Mouse (Mus musculus) erythroblast, adult 5-6 weeks (primary cell): ENCODE measurements around the gene Prkrip1. TPM values are rescaled to one million over a fixed set of nuclear protein-coding genes. Genes with fewer than 3 reads are reported as not detected.
"Not testable (repeated sequence)": the region's sequence is repeated elsewhere in the genome, so short reads cannot be mapped to it uniquely, and the experiment has no call there.

Source experiments
- ATAC-seq: replicated peaks from 2 replicates; pipeline ENCODE4 v1.8.0; 2016; ENCODE audit warnings: moderate number of reproducible peaks, mild to moderate bottlenecking, moderate TSS enrichment, inconsistent platforms; ENCODE audit not compliant: poor library complexity, low FRiP score, severe bottlenecking
- total RNA-seq, 2 experiments: library from RNA; stranded (forward) in 1 of 2; stranded (reverse) in 1 of 2; fragments of 150-400 nt in 1 of 2; fragments of 200-764, 138-1000 nt in 1 of 2; gene quantifications; 2 replicates each; pipeline versions ENCODE4 v1.2.3 to v1.2.4; 2015 to 2017; ENCODE audit warnings: low replicate concordance in 2 of 2

Prkrip1 gene
- total RNA-seq, 2 experiments from 2014 or later = 1.5 to 4.9 TPM

DNA sequence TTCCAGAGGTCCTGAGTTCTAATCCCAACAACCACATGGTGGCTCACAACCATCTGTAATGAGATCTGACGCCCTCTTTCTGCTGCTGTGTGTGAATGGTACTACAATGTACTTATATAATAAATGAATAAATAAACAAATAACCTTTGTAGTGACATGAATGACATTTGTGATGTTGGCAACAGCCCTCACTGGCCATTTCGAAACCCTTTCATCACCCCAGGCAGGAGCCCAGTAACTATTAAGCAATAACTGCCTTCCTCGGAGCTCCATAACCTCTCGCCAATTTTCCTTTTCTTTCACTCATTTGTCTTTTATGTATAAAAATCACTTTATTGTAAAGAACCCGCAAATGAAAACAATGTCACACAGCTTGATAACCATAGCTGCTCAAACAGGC lies 15.0 kb upstream of the Prkrip1 start:
- ATAC-seq = no peak

DNA sequence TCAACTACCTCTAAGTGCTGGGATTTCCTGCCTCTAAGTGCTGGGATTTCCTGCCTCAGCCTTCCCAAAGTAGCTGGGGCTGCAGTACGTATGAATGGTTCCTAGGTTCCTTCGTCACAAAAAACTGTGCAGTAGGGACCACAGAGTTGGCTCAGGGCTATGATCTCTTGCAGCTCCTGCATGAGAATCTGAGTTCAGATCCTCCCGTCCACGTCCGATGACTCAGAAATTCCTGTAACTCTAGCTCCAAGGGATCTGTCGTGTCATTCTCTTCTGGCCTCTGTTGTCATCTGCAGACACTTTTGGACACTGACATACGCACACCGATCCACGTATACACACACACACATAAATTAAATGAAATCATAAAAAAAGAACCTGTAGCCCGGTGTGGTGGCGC lies 14.0 kb upstream of the Prkrip1 start:
- ATAC-seq = no peak

DNA sequence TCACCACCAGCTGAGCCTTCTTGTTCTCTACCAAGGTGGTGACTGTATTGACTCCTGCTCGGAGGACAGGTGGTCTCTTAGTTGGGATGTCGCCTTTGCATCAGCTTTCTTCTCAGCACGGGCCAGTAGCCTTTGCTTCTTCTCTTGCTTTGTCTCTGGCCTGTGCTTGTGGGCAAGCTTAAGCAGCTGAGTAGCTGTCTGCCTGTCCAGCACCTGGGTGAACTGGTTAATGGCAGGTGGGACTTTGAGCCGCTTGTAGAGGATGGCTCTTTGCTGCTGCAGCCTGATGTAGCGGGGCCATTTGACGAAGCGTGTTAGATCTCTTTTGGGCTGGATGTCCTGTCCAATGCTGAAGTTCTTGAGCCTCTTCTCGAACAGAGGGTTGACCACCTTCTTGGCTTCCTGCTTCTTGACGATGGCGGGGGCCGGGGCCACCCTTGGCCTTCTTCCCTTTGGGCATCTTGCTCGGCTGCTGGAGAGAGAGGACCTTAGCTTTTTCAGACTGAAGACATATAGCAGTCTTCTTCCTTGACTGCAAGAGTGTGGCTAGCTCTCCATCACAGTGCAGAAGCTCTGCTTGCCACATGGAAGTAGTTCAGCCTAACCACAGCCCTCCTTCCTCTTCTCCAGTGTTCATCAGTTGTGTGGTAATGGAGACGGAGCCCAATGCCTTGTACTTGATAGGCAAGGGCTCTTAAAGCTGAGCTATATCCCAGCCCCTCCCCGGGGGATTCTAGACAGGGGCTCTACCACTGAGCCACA lies 12.8 kb upstream of the Prkrip1 start:
- ATAC-seq = not testable (repeated sequence)

DNA sequence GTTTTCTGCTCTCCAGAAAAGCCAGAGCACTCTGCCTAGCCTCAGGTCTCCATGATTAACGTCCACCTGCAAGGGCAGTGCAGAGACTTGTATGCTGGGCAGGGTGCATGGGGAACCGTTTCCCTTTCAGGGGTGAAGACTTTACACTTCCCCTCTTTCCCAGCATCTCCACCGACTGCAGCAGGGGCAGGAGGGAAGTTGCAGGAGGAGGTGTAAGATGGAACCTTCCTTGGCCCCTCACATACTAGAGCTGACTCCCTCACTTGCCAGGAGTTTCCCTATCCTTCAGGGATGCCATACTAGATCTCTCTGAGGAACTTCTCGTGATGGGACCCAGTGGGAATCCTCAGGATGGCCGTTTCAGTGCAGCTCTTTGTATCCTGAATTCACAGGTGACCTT lies 11.8 kb upstream of the Prkrip1 start:
- ATAC-seq = no peak

DNA sequence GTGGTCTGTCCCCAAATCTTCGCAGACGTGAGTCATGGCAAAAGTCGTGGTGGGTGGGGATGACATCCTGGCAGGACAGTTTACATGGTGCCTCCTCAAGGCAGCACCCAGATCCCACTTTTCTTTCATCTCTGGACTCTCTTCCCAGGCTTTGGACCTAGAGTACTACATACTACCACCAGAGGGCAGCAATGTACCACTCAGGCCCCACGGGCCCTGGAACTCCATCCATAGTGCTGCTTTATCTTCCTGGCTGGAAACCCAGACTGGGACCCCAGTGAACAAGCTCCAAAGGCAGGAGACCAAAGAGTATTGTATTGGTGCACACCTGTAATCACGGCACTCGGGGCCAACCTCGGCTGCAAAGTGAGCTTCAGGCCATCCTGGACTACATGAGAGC lies 3.1 kb upstream of the Prkrip1 start:
- peak; percentile 53; the same call in 1 of the 2 replicates for ATAC-seq

DNA sequence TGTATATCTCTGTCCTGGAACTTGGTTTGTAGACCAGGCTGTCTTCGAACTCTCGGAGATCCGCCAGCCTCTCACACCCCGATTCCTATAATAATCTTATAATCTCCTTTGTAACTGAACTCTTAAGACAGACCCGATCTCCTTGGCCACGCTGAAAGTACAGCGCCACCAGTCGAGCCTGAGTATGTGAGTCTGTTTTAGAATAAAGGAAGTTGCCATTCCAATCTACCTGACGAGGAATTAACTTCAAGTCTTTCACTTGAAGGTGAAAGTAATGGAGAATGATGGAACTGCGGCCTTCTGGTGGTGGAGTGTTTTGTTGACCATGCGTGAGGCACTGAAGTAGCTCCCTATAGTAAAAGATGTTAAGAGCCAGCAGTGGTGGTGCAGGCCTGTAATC lies 763 bp upstream of the Prkrip1 start:
- ATAC-seq = no peak

DNA sequence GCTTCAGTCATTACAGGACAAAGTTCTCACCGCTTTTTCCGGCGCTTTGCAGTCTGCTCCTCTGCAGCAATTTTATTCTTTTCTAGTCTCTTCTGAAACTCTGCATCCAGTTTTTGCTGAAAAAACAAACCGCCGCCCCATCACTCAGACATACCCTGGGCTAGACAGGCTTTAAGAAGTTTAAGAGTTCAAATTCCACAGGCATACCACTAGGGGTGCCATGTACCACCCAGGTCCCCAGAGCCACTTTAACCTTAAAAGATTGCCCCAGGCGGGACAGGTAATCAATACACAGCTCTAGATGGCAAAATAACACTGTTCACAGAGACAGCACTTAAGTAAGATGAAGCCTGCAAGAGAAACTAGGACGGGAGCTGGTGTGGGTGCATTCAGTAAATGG lies 6.9 kb downstream of the Prkrip1 start:
- no peak; the same call in 1 of the 2 replicates for ATAC-seq

DNA sequence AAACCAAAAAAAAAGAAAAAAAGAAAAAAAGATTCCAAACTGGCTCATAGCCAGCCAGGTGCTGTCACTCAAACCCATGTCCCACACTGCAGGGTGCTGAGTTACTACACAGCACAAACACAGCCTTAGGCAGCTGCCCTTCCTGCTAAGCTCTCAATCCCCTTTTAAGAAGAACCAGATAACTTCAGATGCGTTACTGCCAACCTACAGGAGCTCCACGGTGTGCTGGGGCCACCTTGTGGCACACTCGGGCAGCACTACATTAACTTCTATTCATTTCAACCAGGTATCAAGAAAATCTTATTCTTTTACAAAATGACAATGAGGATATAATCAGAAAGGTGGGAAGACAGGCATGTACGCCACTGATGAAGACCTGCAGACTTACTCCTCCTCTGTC lies 12.0 kb downstream of the Prkrip1 start:
- 0 out of 2 replicates have a peak, but pooled peaks have one; percentile 44 for ATAC-seq

DNA sequence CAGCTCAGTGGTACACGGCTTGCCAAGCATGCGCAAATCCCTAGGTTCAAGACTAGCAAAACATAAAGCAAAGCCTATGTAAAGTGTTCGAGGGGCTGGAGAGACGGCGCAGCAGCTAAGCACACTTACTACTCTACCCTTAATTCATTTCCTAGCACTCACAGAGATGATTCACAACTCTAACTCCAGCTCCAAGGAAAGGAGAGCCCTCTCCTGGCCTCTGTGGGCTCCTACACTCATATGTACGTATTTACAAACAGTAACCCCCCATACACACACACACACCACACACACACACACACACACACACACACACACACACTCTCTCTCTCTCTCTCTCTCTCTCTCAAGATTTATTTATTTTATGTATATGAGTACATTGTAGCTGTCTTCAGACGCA lies 15.0 kb downstream of the Prkrip1 start:
- ATAC-seq = no peak

DNA sequence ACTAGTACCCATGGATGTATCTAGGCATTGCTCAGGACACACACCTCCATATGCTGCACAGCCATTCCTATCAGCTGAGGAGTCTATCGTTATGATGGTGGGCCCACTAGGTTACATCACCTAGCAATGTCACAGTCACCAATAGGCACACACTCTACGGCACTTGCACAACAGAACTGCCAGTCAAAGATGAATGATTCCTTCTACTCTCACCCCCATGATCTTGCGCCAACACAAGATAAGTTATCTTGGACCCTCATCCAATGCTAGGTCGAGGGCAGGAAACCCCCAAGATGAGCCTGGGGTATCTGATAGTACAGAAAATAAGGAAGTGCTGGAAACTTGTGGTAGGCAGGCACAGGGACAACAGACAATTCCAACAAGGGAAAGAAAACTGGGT lies 15.9 kb downstream of the Prkrip1 start:
- no peak for ATAC-seq

DNA sequence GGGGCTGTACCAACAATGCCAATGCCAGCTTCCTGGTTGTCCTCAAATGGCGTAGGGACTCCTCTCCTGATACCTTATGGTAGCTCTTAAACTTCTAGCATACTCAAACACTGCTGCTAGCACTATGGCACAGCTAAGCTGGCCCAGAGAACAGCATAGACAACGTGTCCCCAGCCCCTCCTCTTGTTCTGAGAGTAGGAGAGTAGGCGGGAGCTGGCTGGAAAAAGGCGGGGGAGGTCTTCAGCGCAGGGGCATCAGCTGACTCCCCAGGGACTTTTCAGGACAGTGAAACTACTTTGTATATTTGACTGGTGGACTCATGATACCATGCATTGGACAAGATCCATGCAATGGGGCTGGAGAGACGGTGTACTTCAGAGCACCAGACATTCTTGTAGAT lies 16.7 kb downstream of the Prkrip1 start:
- ATAC-seq = no peak

DNA sequence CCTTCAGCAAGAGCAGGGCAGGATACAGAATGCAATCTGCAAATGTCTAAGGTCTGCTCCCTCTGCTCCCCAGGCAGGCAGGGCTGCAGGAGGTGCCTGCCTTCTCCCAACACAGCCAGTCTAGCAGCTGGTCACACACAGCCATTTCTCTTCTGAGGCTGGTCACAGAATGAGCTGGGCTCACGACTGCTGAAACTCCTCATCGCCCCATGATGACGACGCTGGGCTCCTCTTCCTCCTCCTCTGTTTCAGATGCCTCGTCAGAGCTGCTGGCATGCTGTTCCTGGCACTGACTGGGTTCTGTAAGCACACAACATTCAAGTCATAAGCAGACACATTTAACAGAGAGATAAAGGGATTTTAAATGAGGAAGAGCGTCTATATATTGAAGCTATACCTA lies 17.6 kb downstream of the Prkrip1 start:
- no peak for ATAC-seq

DNA sequence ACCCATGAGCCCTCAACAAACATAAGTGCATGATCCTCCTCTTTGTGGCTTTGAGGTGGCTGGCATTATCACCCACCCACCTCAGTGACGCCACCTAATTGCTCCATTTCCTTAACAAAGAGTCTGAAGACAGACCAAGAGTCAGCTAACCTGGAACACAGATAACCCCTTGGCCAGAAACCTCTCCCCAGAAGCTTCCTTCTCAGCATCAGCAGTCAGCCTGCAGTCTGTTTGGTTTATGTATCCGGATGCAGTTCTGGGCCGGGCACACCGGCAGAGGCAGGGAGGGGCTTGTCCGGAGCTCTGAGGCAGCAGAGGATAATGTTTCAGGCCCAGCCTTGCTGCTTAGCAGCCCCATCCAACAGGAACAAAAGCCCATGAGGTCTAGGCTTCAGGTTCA lies 19.2 kb downstream of the Prkrip1 start:
- no peak for ATAC-seq

DNA sequence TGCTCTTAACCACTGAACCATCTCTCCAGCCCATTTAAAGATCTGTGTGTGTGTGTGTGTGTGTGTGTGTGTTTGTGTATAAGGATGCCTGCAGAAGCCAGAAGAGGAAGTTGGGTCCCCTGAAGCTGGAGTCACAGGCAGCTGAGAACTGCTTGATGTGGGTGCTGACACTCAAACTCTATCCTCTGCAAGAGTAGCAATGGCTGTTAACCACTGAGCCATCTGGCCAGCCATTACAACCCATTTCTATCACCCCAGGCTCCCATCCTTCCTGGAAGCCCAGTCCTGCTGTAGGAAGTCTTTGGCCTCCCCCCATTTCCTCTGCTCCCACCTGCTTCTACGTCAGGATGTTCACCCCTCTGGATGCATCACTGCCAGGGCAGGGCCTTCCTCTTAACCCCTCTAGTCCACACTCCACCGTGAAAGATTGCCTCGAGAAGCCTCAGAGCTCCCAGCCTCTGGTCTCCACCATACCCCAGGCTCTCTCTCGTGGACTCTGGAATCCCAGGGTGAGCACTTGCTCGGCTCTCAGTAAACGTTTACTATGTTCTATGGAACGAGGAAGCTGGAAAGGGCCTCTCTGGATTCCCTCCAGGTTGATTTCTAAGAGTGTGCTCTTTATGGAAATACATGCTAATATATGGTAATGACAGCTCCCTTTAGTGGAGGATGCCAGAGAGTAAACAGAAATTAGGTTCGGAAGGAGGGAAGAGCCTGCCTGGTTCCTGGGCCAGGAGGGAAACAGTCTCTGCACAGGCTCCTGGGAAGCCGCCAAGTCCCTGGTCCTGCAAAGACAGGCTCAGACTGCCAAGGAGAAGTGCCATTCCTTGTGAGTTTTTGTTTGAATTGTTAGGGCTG lies 24.9 kb downstream of the Prkrip1 start:
- ATAC-seq = no peak

DNA sequence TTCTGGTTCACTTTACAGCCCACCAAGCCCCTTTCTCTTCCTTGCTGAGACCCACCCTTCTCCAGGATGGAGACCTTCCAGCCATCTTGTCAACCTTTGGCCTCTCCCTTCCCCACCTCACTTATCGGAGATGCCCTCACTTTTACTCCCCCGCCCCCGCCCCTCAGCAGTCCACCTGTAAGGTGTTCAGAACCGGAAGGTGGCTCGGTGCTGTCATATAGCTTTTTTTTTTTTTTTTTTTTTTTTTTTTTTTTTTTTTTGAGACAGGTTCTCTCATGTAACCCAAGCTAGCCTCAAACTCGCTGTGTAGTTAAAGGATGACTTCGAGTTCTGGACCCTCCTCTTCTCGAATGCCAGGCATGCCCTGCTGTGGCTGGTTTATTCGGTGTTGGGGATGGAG lies 25.8 kb downstream of the Prkrip1 start:
- ATAC-seq = no peak

DNA sequence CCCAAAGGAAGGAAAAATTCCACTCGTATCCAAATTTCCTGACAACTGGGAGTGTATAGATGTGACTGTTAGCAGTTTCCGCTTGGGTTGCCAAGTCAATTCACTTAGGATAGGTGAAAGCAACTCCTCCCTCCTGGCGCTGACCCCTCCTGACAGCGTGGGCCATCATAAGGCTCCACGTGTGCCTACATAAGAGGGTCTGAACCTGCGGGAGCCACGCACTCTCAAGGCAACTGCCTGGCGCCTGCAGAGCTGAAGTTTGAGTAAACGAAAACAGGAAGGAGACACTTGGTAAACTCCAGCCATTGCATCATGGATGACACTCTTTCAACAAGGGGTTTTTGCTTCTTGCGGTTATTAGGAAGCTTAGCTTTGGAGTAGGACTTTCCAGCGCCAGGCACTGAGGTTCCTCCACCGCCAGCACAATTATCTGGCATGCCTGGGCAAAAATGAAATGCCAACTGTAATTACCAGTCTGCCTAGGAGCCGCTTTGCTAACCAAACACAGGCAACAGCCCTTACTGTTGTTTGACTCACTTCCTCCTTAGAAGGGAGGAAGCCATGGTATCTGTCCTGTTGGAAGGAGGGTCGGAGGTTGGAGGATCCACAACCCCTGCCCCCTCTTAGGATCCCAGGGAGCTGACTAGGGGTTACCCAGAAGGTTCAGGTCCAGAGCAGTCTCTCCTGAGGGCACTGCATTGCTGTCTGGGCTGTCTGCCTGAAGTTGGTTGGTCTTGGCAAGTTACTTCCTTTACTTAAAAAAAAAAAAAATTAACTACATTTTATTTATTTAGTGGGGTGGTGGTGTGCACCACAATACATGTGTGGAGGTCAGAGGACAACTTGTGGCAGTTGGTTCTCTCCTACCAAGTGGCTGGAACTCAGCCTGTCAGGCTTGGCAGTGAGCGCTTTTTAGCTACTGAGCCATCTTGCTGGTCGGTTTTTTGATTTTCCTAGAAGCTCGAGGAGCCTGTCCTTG lies 27.1 kb downstream of the Prkrip1 start:
- ATAC-seq = no peak; the same call in 1 of the 2 replicates

DNA sequence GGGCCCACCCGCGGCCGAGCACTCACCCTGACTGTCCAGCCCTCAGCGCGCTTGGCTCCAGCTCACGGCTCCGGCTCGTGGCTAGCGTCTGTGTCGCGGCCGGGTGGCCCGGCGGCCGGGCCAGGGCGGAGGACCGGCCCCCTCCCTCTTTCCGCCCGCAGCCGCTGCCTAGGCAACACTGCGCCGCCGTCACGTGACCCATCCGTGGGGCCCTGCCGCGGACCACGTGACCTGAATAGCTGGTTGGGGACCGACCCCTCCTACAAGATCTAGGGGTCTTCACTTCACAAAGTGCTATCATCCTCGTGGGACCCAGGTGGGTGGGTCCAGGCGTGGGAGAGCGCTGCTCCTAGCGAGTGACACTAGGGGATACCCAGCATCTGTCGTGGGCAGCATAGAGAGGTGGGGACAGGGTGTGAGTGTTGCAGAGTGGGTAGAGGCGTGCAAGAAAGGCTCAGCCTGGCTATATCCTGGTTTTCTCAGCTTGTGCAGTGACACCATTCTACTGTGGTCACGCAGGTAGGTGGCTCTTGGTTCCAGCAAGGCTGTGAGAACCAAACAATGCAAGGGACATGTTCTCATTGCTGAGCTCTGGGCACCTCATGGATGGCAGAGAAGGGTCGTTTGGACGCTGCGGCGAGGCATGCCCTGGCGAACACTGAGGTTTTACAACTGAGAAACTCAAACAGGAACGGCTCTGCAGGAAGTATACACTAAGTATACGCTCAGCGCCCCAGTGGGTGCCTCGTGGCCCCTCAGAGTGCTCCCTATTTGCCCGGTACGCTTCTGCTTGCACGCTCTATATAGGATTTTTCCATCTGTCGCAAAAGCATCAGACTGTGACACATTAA lies 28.0 kb downstream of the Prkrip1 start, which contains the start of gene Orai2:
Gene Orai2, minus strand, starts transcription at position 202 of the 851 bp plus-strand sequence.
- peak; percentile 60 for ATAC-seq

DNA sequence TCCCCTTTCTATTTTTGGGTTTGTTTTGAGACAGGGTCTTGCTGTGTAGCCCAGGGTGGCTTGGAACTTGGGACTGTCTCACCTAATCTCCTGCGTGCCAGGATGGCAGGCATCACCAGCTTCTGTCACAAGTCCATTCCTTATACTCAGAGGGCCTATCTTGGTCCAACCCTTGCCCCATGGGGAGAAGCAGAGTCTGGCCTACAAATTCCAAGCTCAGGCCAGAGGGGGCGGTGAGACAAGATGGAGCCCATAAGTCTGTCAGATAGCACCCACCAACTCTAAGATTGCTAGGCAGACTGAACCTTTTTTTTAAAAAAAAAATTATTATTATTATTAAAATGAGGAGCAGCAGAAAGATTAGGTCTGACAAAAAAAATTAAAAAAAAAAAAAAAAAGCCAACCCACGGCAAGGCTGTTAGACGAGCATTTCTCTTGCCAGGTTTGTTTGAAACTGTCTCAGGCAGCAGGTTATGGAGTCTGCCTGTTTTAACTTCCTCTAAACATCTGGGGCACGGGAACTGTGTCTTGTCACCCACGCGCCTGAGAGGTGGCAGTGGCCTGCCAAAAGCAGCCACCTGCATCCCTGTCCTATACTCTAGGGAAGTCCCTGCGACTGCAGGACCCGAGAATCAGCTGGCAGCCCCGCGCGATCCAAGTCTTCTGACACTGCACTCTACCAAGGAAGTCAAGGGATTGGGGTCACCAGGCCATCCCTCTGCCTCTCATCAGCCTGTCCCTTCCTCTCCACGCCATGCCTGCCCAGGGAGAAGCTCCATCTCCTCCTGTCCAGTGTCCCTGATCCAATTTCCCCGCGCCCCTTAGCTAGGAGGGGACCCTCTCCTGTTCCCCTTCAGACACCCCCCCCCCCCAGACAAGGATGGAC lies 28.9 kb downstream of the Prkrip1 start:
- no peak for ATAC-seq
